Mouse (Mus musculus) spleen, postnatal 36 days (tissue): Measurements from ENCODE around the gene Frat1.

Source experiments
- DNase-seq, 2 experiments: peaks; one replicate each; pipeline ENCODE4 v3.0.0; 2022; ENCODE audit warnings: low spot score in 2 of 2, mixed read lengths in 1 of 2

The Frat1 gene

DNA sequence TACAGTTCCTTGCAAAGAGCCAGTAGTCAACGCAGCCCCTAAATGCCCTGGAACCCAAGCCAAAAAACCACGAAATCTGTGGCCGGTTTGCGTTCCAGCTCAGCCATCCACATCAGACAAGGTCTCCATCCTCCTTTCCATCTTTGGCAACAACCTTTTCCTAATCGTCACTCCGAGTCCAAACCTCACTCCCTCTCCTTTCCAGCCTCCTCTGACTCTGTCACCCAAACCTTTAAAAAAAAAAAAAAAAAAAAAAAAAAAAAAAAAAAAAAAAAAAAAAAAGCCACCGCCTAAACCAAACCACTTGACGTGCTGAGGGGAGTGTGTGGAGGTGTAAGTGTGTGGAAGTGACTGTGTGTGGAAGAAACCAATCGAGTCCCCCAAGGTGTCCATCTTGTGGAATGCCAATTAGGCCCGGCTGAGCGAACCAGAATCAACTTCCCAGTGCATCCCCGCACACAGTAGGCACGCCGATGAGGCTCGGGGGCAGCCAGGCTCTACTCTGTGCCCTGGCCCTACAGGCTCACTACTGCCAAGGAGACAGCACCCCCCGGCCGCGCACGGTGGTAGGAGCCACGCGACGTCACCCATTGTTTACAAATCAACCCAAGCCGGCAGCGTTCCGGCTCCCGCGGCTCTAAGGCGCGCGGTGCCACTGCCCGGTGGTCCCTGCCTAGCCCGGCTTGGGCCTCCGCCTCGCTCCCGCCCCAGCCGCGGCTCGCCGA lies at the start of gene Frat1:
Frat1 (plus strand) TSS at position 590 of the 725 bp plus-strand sequence.
- peak; percentile 85 to 87 for DNase-seq

DNA sequence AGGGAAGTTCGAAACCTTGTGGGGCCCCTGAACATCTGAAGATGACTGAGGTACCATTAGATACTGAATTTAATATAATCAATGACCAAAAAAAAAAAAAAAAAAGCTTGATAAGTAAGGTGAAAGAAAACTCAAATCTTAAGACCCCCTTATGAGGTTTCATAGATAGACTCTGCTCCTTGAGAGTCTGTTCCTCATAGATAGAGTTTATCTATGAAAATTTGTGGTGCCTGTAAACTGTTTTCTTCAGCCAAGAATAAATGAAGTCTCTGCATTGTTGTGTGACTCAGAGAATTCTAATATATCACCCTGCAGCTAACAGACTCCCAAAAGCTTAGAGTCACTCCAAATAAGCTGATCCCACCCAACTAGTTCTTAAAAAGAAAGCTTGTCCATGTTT lies 42.9 kb upstream of the Frat1 start:
- no peak for DNase-seq

DNA sequence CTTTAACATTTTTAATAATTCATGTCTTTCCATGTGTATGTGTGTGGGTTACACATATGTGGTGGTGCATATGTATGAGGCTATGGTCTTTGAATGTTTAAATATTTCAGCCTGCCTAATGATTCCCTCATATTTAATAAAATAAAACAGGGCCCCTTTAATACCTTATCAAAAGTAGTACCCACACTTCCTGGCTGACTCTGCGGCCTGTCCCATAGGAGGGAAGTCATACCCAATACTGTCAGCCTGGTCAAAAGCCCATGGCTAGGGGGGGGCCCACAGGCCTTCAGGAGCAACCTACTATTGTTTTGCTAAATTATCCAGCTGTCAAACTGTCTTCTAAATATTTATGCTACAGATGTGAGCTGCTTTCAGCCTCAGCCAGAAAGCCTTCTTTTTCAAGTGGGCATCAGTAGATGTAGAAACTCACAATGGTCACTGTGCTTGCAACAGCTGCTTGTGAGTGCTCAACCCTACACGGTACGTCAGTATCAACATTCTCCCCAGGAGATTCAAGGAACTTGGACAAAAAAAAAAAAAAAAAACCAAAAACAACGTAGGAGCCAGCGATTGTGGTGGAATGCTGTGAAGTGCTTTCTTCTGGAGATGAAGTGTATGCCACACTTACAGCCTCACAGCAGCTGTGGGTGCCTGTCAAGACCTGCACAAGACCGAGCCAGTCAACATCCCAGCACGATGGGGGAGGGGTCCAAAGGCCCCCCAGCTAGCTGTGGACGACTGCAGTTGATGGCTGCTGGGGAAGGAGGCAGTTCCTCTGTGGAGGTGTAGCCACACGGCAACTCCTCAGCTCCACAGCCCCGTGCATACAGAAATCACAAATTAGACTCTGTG lies 40.4 kb upstream of the Frat1 start:
- DNase-seq, result no peak

- DNase-seq, result no peak
Observed at GRCm38 (mm10) chr19:41791384-41791783, 38.4 kb upstream of the Frat1 start.

DNA sequence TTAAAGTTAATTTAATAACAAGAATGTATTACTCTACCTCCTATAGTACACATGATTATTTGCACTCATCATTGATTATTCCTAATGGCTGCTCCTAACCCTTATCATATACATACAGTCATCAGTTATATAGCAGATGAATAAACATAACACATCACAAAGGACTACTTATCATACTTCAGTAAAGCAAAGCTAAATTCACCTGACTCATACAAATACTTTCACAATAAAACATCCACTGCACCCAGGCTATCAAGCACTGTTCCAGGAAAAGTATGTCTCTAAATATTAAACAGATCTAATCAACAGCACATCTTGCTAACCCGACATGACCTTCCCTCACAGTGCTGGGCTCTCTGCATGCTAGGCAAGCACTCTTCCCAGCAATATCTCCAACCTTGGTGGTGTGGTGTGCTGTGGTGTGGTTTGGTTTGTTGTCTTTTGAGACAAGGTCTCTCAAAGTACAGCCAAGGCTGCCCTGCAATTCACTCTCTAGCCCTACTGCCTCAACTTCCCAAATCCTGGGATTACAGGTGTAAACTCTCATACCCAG lies 36.8 kb upstream of the Frat1 start:
- no peak for DNase-seq

GRCm38 (mm10) chr19:41794017-41794416 lies 35.8 kb upstream of the Frat1 start:
- DNase-seq, result no peak

DNA sequence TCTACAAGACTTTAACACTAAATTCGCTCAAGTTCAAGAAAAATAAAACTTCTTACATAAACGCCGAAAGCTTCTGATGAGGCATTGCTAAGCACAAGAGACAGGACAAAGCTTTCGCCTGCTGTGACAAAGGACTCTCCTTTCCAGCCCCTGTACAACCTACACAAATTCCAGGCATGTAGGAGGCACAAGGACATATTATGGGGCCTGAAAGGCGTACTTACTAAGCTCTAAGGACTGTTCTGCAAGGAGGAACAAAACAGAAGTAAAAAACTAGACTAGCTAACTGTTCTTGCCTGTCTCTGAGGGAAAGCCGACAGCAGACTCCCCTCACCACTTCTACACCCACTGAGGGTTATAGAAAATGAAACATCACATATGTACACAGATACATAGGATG lies 34.9 kb upstream of the Frat1 start:
- no peak for DNase-seq

DNA sequence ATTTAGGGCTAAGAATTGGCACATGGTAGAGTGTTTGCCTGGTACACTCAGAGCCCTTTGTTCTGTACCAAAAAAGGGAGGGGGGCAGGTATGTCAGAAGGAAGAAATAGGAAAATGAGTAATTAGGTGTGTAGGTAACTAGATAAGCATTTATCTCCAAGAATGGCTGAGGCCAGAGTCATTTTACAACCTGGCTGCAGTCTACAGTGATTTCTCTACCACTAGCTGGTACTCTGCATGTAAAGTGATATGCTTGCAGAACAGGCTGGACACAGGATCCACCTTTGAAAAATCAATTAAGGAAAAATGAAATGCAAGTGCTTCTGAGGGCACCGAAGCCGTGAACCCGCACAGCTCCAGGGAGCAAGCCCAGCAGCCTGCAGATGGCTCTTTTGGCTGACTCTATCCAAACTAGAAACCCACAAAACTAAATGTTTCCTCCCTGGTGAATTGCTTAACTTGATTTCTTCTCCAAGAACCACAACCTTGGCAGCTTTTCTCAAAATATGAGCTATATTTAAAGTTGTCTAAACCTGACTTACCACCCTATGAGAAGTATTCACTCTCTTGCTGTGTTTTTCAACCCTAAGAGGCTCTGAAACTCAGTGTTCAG lies 33.5 kb upstream of the Frat1 start:
- DNase-seq, result no peak

DNA sequence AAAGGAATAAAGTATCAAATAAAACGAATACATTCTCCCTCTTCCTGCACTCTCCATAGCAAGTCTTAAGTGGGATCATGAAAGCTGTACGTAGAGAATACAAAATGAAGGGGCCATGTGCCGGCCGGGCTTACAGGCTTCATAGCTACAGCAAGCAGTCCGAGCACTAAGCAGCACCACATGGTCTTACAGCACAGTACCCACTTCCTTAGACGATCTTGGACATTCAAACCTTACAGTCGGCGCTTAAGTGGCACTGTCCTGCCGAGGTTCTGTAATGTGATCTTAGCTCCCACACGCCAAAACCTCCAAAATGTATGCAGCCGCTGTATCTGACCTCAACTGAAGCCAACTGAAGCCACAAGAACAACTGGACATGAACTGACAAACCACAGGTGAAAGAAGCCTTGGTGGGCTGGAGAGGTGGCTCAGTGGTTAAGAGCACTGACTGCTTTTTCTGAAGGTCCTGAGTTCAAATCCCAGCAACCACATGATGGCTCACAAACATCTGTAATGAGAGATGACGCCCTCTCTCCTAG lies 32.9 kb upstream of the Frat1 start:
- DNase-seq, result no peak

- no peak for DNase-seq
Observed at GRCm38 (mm10) chr19:41797536-41797935, 32.2 kb upstream of the Frat1 start.

GRCm38 (mm10) chr19:41800451-41800850 lies 29.3 kb upstream of the Frat1 start:
- DNase-seq, result no peak

GRCm38 (mm10) chr19:41800986-41801741 lies 28.6 kb upstream of the Frat1 start:
- no peak for DNase-seq

GRCm38 (mm10) chr19:41801742-41802369 lies 27.9 kb upstream of the Frat1 start, which contains the start of gene Arhgap19:
Arhgap19 (minus strand) TSS chr19:41802047.
- peak; percentile 91 to 93 for DNase-seq

GRCm38 (mm10) chr19:41803322-41803721 lies 26.4 kb upstream of the Frat1 start:
- DNase-seq, result peak; percentile 61 to 69

DNA sequence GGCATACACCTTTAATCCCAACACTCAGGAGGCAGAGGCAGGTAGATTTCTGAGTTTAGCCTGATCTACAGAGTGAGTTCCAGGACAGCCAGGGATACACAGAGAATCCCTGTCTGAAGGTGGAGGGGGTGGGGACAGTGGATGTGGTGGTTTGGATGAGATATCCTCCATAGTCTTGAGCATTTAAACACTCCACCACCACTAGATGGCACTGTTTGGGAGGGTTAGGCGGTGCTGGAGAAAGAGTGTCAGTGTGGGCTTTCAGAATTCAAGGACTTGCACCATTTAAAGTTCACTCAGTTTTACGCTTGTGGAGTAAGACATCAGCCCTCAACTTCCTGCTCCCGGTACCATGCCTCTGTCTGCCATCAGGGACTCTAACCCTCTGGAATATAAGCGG lies 23.9 kb upstream of the Frat1 start:
- no peak for DNase-seq

DNA sequence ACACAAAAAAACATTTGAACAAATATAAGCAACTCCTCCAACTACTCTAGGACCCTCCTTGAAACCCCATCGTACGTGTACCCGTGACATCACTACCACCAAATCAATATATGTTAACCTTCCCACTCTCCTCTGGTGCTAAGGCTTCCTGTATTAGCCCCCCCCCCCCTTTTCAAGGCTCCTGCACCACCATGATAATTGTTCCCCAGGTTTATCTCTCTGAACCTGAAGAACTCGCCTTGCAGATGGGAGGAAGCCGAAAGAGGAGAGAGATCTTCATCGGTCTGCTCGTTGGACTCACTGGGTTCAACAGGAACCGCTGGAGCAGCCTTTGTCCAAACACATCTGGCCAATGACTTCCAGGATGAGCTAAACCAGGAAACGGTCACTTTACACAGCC lies 22.3 kb upstream of the Frat1 start:
- DNase-seq, result no peak

- DNase-seq, result no peak
Observed at GRCm38 (mm10) chr19:41808104-41808634, 21.6 kb upstream of the Frat1 start.

- DNase-seq, result no peak
Observed at GRCm38 (mm10) chr19:41810074-41810473, 19.7 kb upstream of the Frat1 start.

- no peak for DNase-seq
Observed at GRCm38 (mm10) chr19:41812525-41812924, 17.2 kb upstream of the Frat1 start.

DNA sequence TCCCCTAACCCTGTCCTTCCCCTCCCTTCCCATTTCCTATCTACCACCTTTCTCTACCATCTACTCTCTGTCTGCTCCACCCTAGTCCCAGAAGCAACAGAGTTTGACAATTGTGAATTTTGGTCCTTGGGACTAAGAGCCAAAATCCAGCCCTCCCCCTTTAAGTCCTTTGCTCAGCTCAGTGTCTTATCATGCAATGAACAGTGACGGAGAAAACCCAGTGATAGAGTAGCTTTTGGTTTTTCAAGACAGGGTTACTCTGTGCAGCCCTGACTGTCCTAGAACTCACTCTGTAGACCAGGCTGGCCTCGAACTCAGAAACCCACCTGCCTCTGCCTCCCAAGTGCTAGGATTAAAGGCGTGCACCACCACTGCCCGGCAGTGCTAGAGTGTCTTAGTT lies 16.4 kb upstream of the Frat1 start:
- no peak for DNase-seq
